Comparison of ENCODE assay signal across 8 mouse cellular contexts in genomic region chr9:55327234-55327615, GRCm38 (mm10). TPM values are rescaled to one million over a fixed set of nuclear protein-coding genes. Genes with fewer than 3 reads are reported as not detected.
DNase-seq lines count a peak whose midpoint lies in the region; ATAC-seq lines count a peak whose summit lies in the region.

No protein-coding gene starts in this region.

- no peaks in the 10 kb centered on the region for H3K9me3 ChIP-seq in heart, embryonic 12.5 days (replicated peaks)

- no peak overlapping the region for H3K27ac ChIP-seq in heart, embryonic 12.5 days (ENCODE audit: poor library complexity, severe bottlenecking)
- H3K27ac ChIP-seq in macrophage: no peak overlapping the region

- 1% methylated on average over 13 of the region's 13 CpGs for WGBS in heart, embryonic 12.5 days
- 4% methylated on average over 13 of the region's 13 CpGs for WGBS in macrophage (ENCODE audit: missing documents)

- H3K9ac ChIP-seq in heart, embryonic 12.5 days: peak overlapping the region; percentile 86

- H3K4me2 ChIP-seq in heart, embryonic 12.5 days: peak overlapping the region; percentile 96

- intact Hi-C loops in gastrocnemius, postnatal 36 days (cut with DNase I): loop anchor here (5.0 kb wide), 1 partner anchor 65 kb away; no protein-coding TSS in a partner anchor

- no peak for DNase-seq in heart, adult 18-20 months
- DNase-seq in CD4-positive, CD25-positive, alpha-beta regulatory T cell, adult 2 months (ENCODE audit: low read depth, low spot score): peak; percentile 54
- peak; percentile 54 to 60 for DNase-seq in cerebellum, postnatal 36 days
- peak; percentile 43 to 56 for DNase-seq in spleen, postnatal 36 days (ENCODE audit: low spot score in 2 of 2)
- no peak for DNase-seq in gastrocnemius, postnatal 36 days

- H3K27me3 ChIP-seq in heart, embryonic 12.5 days (replicated peaks): peaks cover 67% of the 10 kb centered on the region

- no peak; the same call in 1 of the 2 replicates for ATAC-seq in heart, embryonic 12.5 days (ENCODE audit: insufficient number of reproducible peaks, low FRiP score)
- peak; percentile 37 to 63 for ATAC-seq in hematopoietic stem cell, adult 5-6 weeks (replicated peaks in 1 of 2; ENCODE audit: insufficient read depth in 1 of 2, low FRiP score in 2 of 2, low TSS enrichment in 1 of 2, low read depth in 1 of 2, poor library complexity in 2 of 2, severe bottlenecking in 2 of 2)

- peaks cover 5% of the 10 kb centered on the region for H3K4me1 ChIP-seq in heart, embryonic 12.5 days (replicated peaks)

- H3K4me3 ChIP-seq in heart, embryonic 12.5 days: peak overlapping the region; percentile 85
- peak overlapping the region; percentile 31 for H3K4me3 ChIP-seq in macrophage (ENCODE audit: inconsistent target)

- no peaks in the 10 kb centered on the region for H3K36me3 ChIP-seq in heart, embryonic 12.5 days
- no peaks in the 10 kb centered on the region for H3K36me3 ChIP-seq in macrophage (ENCODE audit: inconsistent target)

- H3K79me2 ChIP-seq in macrophage (ENCODE audit: inconsistent target): no peaks in the 10 kb centered on the region

RNA-seq across cellular contexts. Expression of gene Tmem266, which starts 0.5 kb away (rescaled TPM):
- 0.13 and 0.24 TPM in 2 replicates for polyA plus RNA-seq in heart, embryonic 12.5 days (2016; fragmentation: Nextera tagmentation; extraction: Ambion mirVana)
- total RNA-seq in heart, adult 18-20 months (2021): 1 to 10 TPM; 2.5 to 2.9 TPM
- total RNA-seq in hematopoietic stem cell, adult 5-6 weeks (2017): 0.31 TPM in 1 of 2 replicates, not detected in the other
- total RNA-seq in macrophage (2018; cell fraction: chromatin; rRNA removed): 10 to 100 TPM in 5 of 26 experiments, 1 to 10 TPM in 10, under 1 TPM in 3, not detected in 8; 0.45 to 36.9 (median 4.4) TPM
- total RNA-seq in macrophage (2018; cell fraction: cytosol; rRNA removed): under 1 TPM in 21 of 26 experiments, not detected in 5; 0.03 to 0.71 (median 0.14) TPM
- total RNA-seq in macrophage (2018; cell fraction: nucleus; rRNA removed): 10 to 100 TPM in 5 of 26 experiments, 1 to 10 TPM in 11, under 1 TPM in 6, not detected in 4; 0.40 to 17.4 (median 1.8) TPM
- polyA plus RNA-seq in macrophage (2018): 0.10 to 0.22 TPM in 2 of 3 replicates, not detected in the other
- total RNA-seq in gastrocnemius, postnatal 36 days (2021): 1 to 10 TPM; 1.2 to 1.7 TPM

RNA-seq across cellular contexts. Expression of gene Nrg4, which starts 0.6 kb away (rescaled TPM):
- 1.5 and 2.0 TPM in 2 replicates for polyA plus RNA-seq in heart, embryonic 12.5 days (2016; fragmentation: Nextera tagmentation; extraction: Ambion mirVana)
- 1 to 10 TPM; 1.6 to 6.1 TPM for total RNA-seq in heart, adult 18-20 months (2021)
- total RNA-seq in hematopoietic stem cell, adult 5-6 weeks (2017): 5.2 and 6.4 TPM in 2 replicates
- total RNA-seq in macrophage (2018; cell fraction: chromatin; rRNA removed): 10 to 100 TPM in 1 of 26 experiments, 1 to 10 TPM in 24, under 1 TPM in 1; 0.88 to 12.0 (median 3.0) TPM
- 1 to 10 TPM in 3 of 26 experiments, under 1 TPM in 23; 0.37 to 1.7 (median 0.60) TPM for total RNA-seq in macrophage (2018; cell fraction: cytosol; rRNA removed)
- total RNA-seq in macrophage (2018; cell fraction: nucleus; rRNA removed): 10 to 100 TPM in 2 of 26 experiments, 1 to 10 TPM in 24; 1.4 to 15.3 (median 3.5) TPM
- polyA plus RNA-seq in macrophage (2018): 0.30 to 1.0 TPM (median 0.40 TPM) in 3 replicates
- total RNA-seq in gastrocnemius, postnatal 36 days (2021): under 1 TPM; 0.51 to 0.67 TPM

Comparison
In these comparisons a context has a peak if more than half of its experiments do, and no peak if none do; other contexts are left out.
1. DNase-seq: peak in CD4-positive, CD25-positive, alpha-beta regulatory T cell, adult 2 months (single experiment), cerebellum, postnatal 36 days (2 of 2) and spleen, postnatal 36 days (2 of 2); none in heart, adult 18-20 months (0 of 2) and gastrocnemius, postnatal 36 days (0 of 2).